Mouse (Mus musculus) G1E (cell line): ENCODE data around the gene Rfx4. TPM values are rescaled to one million over a fixed set of nuclear protein-coding genes. Genes with fewer than 3 reads are reported as not detected.

Source experiments
- ATAC-seq: 2 replicates; pipeline ENCODE4 v1.8.0; 2016; ENCODE audit warnings: mild to moderate bottlenecking; ENCODE audit not compliant: insufficient number of reproducible peaks, poor library complexity, low FRiP score, severe bottlenecking; ENCODE audit errors: extremely low read depth
- DNase-seq: peaks from one replicate; pipeline ENCODE4 v3.0.0; 2012; ENCODE audit warnings: low spot score
- H3K27me3 ChIP-seq: 2 replicates; pipeline ENCODE4 v1.6.1; 2012; ENCODE audit warnings: mild to moderate bottlenecking, low read length, inconsistent platforms; ENCODE audit not compliant: insufficient read depth
- H3K36me3 ChIP-seq: replicated peaks from 2 replicates; pipeline ENCODE3; 2012; ENCODE audit warnings: mild to moderate bottlenecking, inconsistent platforms
- H3K4me1 ChIP-seq: 2 replicates; pipeline ENCODE4 v1.6.1; 2012; ENCODE audit warnings: low read depth, low read length, inconsistent platforms, mixed read lengths; ENCODE audit not compliant: insufficient read depth
- H3K4me3 ChIP-seq: 2 replicates; pipeline ENCODE4 v1.5.1; 2012; ENCODE audit warnings: low read depth, mild to moderate bottlenecking, inconsistent platforms, low read length, moderate library complexity, mixed read lengths
- H3K9me3 ChIP-seq: replicated peaks from 2 replicates; pipeline ENCODE4 v1.6.1; 2012; ENCODE audit warnings: inconsistent platforms
- CTCF ChIP-seq: IDR thresholded peaks from 2 replicates; pipeline ENCODE4 v1.5.1; 2012; ENCODE audit warnings: low read depth, low read length, inconsistent platforms, mixed read lengths
- GATA1 ChIP-seq: IDR thresholded peaks from 2 replicates; pipeline ENCODE4 v1.6.1; 2012; ENCODE audit warnings: borderline replicate concordance, low read length, inconsistent platforms, mixed read lengths
- GATA2 ChIP-seq: IDR thresholded peaks from 2 replicates; pipeline ENCODE4 v1.6.1; 2012; ENCODE audit warnings: low read depth, low read length, inconsistent platforms, borderline replicate concordance
- POLR2AphosphoS5 ChIP-seq: IDR thresholded peaks from 2 replicates; pipeline ENCODE4 v1.6.1; 2012; ENCODE audit warnings: low read depth, low read length, inconsistent platforms; ENCODE audit not compliant: insufficient replicate concordance
- TAL1 ChIP-seq: conservative IDR thresholded peaks from 2 replicates; pipeline ENCODE4 v1.6.1; 2012; ENCODE audit warnings: low read depth, low read length, inconsistent platforms, mixed read lengths
- polyA plus RNA-seq: library from polyadenylated mRNA; stranded (reverse); fragments of >175 nt; gene quantifications from 2 replicates; pipeline ENCODE4 v1.2.3, GENCODE M21; 2012
- total RNA-seq, 2 experiments: library from RNA; stranded (forward) in 1 of 2; stranded (reverse) in 1 of 2; fragments of 200-1000 nt in 1 of 2; fragments of >200 nt in 1 of 2; fragmentation: Nextera tagmentation in 1 of 2; gene quantifications; 2 replicates each; pipeline ENCODE4 v1.2.3; 2014 to 2017

Rfx4 gene
- total and polyA plus RNA-seq, 3 experiments = not detected

DNA sequence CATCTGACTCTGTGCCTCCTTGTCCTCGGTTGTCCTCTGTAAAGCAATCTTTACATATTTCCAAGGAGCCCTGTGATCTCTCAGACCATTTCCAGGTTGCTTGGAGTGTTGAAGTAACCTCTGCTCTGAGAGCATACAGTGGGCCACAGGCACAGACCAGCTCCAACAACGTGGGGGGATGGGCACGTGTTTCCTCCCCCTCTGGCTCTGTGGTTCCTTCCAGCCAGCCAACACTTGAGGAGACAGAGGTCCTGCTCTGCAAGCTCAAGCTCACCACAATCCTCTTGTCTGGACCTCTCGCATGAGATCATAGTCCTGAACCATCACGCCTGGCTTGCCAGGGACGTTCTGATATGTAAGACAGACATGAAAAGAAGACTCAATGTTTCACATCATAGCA lies 79.7 kb downstream of the Rfx4 start:
- Histone ChIP-seq H3K9me3 (no peaks in the 10 kb centered on the region), H3K4me1 (peaks cover 3% of the 10 kb centered on the region; the same call in 1 of the 2 replicates), H3K4me3 (no peak overlapping the region), H3K27me3 (0 out of 2 replicates have a peak, but pooled peaks cover 7% of the 10 kb centered on the region), H3K36me3 (no peaks in the 10 kb centered on the region)
- TF ChIP-seq GATA1 (no peak), TAL1 (no peak), POLR2AphosphoS5 (no peak)
- ATAC-seq (no peak), DNase-seq (no peak)

DNA sequence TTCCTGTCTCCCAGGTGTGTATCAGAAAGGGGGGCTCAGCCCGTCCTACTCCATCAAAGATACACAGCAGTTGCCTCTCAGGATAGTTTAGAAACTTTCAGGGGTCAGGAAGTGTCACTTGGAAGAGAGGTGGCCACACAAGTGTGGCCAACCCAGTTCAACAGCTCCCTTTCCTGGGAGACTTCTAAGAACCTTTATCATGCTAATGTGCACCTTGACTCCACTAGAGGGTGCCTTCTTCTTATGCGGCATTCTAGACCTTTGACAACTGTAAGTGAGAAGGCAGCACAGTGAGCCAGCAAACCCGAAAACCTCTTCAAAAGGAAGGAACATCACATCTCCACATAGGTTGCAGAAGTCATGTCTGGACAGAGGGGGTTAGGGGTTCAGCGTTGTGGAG lies 80.2 kb downstream of the Rfx4 start:
- TF ChIP-seq TAL1 = no peak
- Histone ChIP-seq H3K36me3 (no peaks in the 10 kb centered on the region), H3K9me3 (no peaks in the 10 kb centered on the region), H3K27me3 (0 out of 2 replicates have a peak, but pooled peaks cover 7% of the 10 kb centered on the region), H3K4me3 (no peak overlapping the region), H3K4me1 (peaks cover 3% of the 10 kb centered on the region; the same call in 1 of the 2 replicates)
- DNase-seq (no peak), ATAC-seq (no peak)

DNA sequence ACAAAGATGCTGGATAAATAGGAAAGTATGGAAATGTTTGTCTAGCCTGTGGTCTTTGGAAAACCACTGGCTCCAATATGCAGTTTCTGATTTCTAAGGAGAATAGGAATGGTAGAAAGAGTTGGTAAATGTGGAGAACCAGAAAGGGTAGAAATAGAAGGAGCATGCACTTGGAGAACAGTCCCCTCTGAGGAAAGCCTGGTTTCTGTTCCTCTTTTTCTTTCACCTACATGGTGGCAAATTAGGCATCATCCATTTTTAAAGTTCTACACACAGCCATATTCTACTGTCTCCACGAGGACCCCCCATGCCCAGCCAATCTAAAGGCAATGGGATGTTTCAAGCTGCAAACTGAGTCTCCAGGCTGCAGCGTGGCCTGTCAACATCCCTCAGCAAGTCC lies 81.5 kb downstream of the Rfx4 start:
- H3K9me3 ChIP-seq = no peaks in the 10 kb centered on the region
- no peak for DNase-seq
- H3K4me3 ChIP-seq = no peak overlapping the region
- 0 out of 2 replicates have a peak, but pooled peaks cover 7% of the 10 kb centered on the region for H3K27me3 ChIP-seq
- no peak for TF ChIP-seq CTCF
- TF ChIP-seq GATA2 = no peak
- TF ChIP-seq GATA1 = no peak
- TF ChIP-seq TAL1 = no peak
- TF ChIP-seq POLR2AphosphoS5 = no peak
- peaks cover 3% of the 10 kb centered on the region; the same call in 1 of the 2 replicates for H3K4me1 ChIP-seq
- no peaks in the 10 kb centered on the region for H3K36me3 ChIP-seq
- ATAC-seq = no peak

DNA sequence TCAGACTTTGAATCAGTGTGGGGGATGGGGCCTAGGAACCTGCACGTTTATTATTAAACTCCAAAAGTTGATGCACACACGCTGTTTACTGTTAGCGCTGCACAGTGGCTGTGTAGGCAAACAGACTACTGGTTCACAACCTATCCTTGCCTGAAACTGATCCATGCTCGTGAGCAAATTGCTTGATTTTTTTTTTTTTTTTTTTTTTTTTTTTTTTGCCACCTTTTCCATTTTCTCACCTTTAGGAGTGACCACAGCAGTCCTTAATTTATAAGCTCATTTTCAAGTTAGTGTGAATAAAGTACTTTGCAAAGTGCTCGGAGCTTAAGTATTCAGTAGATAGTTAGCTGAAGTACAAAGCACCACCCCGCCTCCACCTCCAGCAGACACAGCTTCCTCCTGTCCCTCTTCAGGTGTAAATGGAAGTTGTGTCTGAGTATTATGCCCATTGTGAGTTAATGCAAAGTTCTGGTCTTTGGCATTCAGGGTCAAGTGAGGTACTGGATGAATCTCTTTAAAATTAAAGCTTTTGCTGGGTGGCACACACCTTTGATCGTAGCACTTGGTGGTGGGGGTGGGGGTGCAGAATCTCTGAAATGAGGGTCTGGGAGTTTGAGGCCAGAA lies 83.1 kb downstream of the Rfx4 start:
- Histone ChIP-seq H3K27me3 (peaks cover 9% of the 10 kb centered on the region; the same call in 1 of the 2 replicates), H3K4me1 (peaks cover 3% of the 10 kb centered on the region; the same call in 1 of the 2 replicates), H3K9me3 (no peaks in the 10 kb centered on the region), H3K4me3 (no peak overlapping the region), H3K36me3 (no peaks in the 10 kb centered on the region)
- TF ChIP-seq CTCF (no peak), POLR2AphosphoS5 (no peak), GATA1 (no peak), GATA2 (no peak), TAL1 (no peak)
- no peak for DNase-seq
- no peak for ATAC-seq

DNA sequence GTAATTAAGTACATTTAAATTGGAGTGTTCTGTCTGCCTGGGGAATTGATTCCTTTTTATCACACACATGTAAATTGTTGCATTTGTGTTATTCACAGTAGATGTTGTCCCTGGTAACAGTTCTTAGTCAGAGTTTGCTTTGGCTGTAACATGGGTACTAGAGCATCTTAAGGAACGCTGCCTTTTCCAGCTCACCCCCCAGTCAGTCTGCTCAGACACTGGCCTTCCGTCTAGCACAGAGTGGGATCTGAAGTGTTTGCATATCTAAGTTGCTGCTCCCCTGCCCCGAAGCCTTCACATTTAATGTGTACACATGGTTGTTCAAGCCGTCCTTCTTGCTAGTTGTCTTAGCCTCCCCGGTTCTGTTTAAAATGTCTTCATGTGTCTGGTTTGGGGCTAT lies 90.8 kb downstream of the Rfx4 start:
- TF ChIP-seq CTCF (no peak), POLR2AphosphoS5 (no peak), TAL1 (no peak), GATA1 (no peak), GATA2 (no peak)
- no peak overlapping the region for H3K4me3 ChIP-seq
- H3K9me3 ChIP-seq = no peaks in the 10 kb centered on the region
- ATAC-seq = no peak
- H3K4me1 ChIP-seq = no peaks in the 10 kb centered on the region
- no peaks in the 10 kb centered on the region for H3K36me3 ChIP-seq
- H3K27me3 ChIP-seq = peaks cover 7% of the 10 kb centered on the region; the same call in 1 of the 2 replicates
- no peak for DNase-seq

DNA sequence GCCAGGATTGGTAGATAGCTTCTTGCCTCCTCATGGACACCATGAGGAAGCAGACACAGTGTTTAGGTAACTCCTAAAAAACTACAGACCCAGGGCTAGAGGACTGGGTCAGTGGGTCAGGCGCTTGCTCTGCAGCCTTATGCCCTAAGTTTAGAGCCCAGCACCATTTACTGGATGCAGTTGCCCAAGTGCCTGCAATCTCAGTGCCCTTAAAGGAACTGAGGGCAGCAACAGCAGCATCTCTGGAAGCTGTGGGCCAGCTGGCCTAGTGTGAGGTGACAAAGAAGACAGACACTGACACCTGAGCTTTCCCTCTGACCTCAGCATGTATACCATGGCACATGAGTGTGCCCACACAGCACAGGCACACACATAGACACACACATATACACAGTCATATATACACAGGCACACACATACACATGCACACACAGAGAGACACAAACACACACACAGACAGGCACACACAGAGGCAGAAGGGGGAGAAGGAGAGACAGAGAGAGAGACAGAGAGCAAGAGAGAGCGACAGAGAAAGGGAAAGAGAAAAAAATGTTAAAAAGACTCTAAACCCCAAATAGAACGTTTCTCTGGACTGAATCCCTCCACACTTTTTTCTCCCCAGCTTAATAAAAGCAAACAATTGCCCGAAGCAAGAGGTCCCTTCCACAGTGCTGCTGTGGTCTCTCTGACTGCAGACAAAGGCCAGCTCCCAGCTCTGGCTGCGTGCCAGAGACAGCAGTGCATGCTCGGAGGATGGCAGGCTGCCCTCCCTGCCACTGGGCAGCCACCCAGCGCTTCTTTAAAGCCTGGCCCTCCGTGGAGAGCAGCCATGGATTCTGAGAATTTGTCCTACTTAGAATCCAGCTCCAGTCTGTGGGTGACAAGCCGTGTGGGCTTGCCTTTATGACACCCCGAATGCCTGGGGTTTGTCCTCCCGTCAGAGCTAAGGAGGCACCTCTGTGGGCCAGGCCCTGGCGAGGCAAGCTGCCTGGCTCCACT lies 96.4 kb downstream of the Rfx4 start:
- H3K4me1 ChIP-seq = no peaks in the 10 kb centered on the region
- no peak for DNase-seq
- H3K9me3 ChIP-seq = no peaks in the 10 kb centered on the region
- no peak overlapping the region for H3K4me3 ChIP-seq
- H3K36me3 ChIP-seq = no peaks in the 10 kb centered on the region
- TF ChIP-seq CTCF (no peak), GATA1 (no peak), TAL1 (no peak), GATA2 (no peak), POLR2AphosphoS5 (no peak)
- ATAC-seq = no peak
- H3K27me3 ChIP-seq = no peaks in the 10 kb centered on the region; the same call in 1 of the 2 replicates
